Mouse (Mus musculus): ENCODE measurements around the gene Kcnh7. TPM values are rescaled to one million over a fixed set of nuclear protein-coding genes. Genes with fewer than 3 reads are reported as not detected.
A peak's percentile ranks its signal among the peaks of the same experiment; 100 is the strongest.

Kcnh7 gene
- polyA plus RNA-seq, 1 experiment from 2014 or later = 18.4 TPM

- Histone ChIP-seq H3K27me3 (ENCODE audit: control insufficient read depth, insufficient read depth, low read length) (no peaks in the 10 kb centered on the region), H3K36me3 (ENCODE audit: control insufficient read depth, insufficient read depth, low read length) (no peaks in the 10 kb centered on the region), H3K4me2 (ENCODE audit: low read depth, low read length) (no peak overlapping the region), H3K27ac (ENCODE audit: low read depth, low read length) (no peak overlapping the region), H3K9me3 (ENCODE audit: control insufficient read depth, low read length) (no peaks in the 10 kb centered on the region), H3K4me3 (ENCODE audit: low read depth, low read length) (no peak overlapping the region), H3K9ac (replicated peaks; ENCODE audit: low read depth, low read length) (no peak overlapping the region), H3K4me1 (ENCODE audit: control insufficient read depth, insufficient read depth, low read length) (no peaks in the 10 kb centered on the region)
- peak; percentile 75; the same call in 1 of the 2 replicates for ATAC-seq (ENCODE audit: low read depth)
- WGBS = 68% methylated on average over 2 of the region's 2 CpGs
Observed at GRCm38 (mm10) chr2:62997692-62998091, 186.4 kb downstream of the Kcnh7 start.

GRCm38 (mm10) chr2:62988616-62989015 lies 195.5 kb downstream of the Kcnh7 start:
- Histone ChIP-seq H3K36me3 (ENCODE audit: control insufficient read depth, insufficient read depth, low read length) (no peaks in the 10 kb centered on the region), H3K27ac (ENCODE audit: low read depth, low read length) (no peak overlapping the region), H3K9me3 (ENCODE audit: control insufficient read depth, low read length) (no peaks in the 10 kb centered on the region), H3K4me3 (ENCODE audit: low read depth, low read length) (no peak overlapping the region), H3K27me3 (ENCODE audit: control insufficient read depth, insufficient read depth, low read length) (no peaks in the 10 kb centered on the region), H3K4me1 (ENCODE audit: control insufficient read depth, insufficient read depth, low read length) (no peaks in the 10 kb centered on the region), H3K4me2 (ENCODE audit: low read depth, low read length) (no peak overlapping the region), H3K9ac (replicated peaks; ENCODE audit: low read depth, low read length) (no peak overlapping the region)
- no peak for ATAC-seq (ENCODE audit: low read depth)

- whole genome bisulfite sequencing = 73% methylated on average over 2 of the region's 2 CpGs
- H3K9me3 ChIP-seq (ENCODE audit: control insufficient read depth, low read length) = no peaks in the 10 kb centered on the region
- no peaks in the 10 kb centered on the region for H3K27me3 ChIP-seq (ENCODE audit: control insufficient read depth, insufficient read depth, low read length)
- H3K4me3 ChIP-seq (ENCODE audit: low read depth, low read length) = no peak overlapping the region
- no peak overlapping the region for H3K4me2 ChIP-seq (ENCODE audit: low read depth, low read length)
- no peaks in the 10 kb centered on the region for H3K36me3 ChIP-seq (ENCODE audit: control insufficient read depth, insufficient read depth, low read length)
- no peak overlapping the region for H3K9ac ChIP-seq (replicated peaks; ENCODE audit: low read depth, low read length)
- H3K27ac ChIP-seq (ENCODE audit: low read depth, low read length) = no peak overlapping the region
- ATAC-seq (ENCODE audit: low read depth) = no peak
- H3K4me1 ChIP-seq (ENCODE audit: control insufficient read depth, insufficient read depth, low read length) = no peaks in the 10 kb centered on the region
Observed at GRCm38 (mm10) chr2:62983936-62984335, 200.2 kb downstream of the Kcnh7 start.

GRCm38 (mm10) chr2:62935273-62935874 lies 248.7 kb downstream of the Kcnh7 start:
- ATAC-seq (ENCODE audit: low read depth) = no peak
- no peaks in the 10 kb centered on the region for H3K36me3 ChIP-seq (ENCODE audit: control insufficient read depth, insufficient read depth, low read length)
- H3K4me2 ChIP-seq (ENCODE audit: low read depth, low read length) = no peak overlapping the region
- H3K27me3 ChIP-seq (ENCODE audit: control insufficient read depth, insufficient read depth, low read length) = no peaks in the 10 kb centered on the region
- H3K4me1 ChIP-seq (ENCODE audit: control insufficient read depth, insufficient read depth, low read length) = no peaks in the 10 kb centered on the region
- no peak overlapping the region for H3K9ac ChIP-seq (replicated peaks; ENCODE audit: low read depth, low read length)
- no peaks in the 10 kb centered on the region for H3K9me3 ChIP-seq (ENCODE audit: control insufficient read depth, low read length)
- no peak overlapping the region for H3K27ac ChIP-seq (ENCODE audit: low read depth, low read length)
- 88% methylated on average over 1 of the region's 1 CpGs for WGBS
- H3K4me3 ChIP-seq (ENCODE audit: low read depth, low read length) = no peak overlapping the region

GRCm38 (mm10) chr2:62928494-62928893 lies 255.6 kb downstream of the Kcnh7 start:
- H3K27me3 ChIP-seq (ENCODE audit: control insufficient read depth, insufficient read depth, low read length) = no peaks in the 10 kb centered on the region
- H3K9ac ChIP-seq (replicated peaks; ENCODE audit: low read depth, low read length) = no peak overlapping the region
- no peak overlapping the region for H3K4me2 ChIP-seq (ENCODE audit: low read depth, low read length)
- 86% methylated on average over 3 of the region's 3 CpGs for WGBS
- H3K9me3 ChIP-seq (ENCODE audit: control insufficient read depth, low read length) = no peaks in the 10 kb centered on the region
- no peak overlapping the region for H3K4me3 ChIP-seq (ENCODE audit: low read depth, low read length)
- no peaks in the 10 kb centered on the region for H3K36me3 ChIP-seq (ENCODE audit: control insufficient read depth, insufficient read depth, low read length)
- H3K4me1 ChIP-seq (ENCODE audit: control insufficient read depth, insufficient read depth, low read length) = no peaks in the 10 kb centered on the region
- H3K27ac ChIP-seq (ENCODE audit: low read depth, low read length) = no peak overlapping the region
- no peak for ATAC-seq (ENCODE audit: low read depth)

GRCm38 (mm10) chr2:62928065-62928464 lies 256.0 kb downstream of the Kcnh7 start:
- Histone ChIP-seq H3K4me1 (ENCODE audit: control insufficient read depth, insufficient read depth, low read length) (no peaks in the 10 kb centered on the region), H3K9ac (replicated peaks; ENCODE audit: low read depth, low read length) (no peak overlapping the region), H3K4me3 (ENCODE audit: low read depth, low read length) (no peak overlapping the region), H3K27ac (ENCODE audit: low read depth, low read length) (no peak overlapping the region), H3K36me3 (ENCODE audit: control insufficient read depth, insufficient read depth, low read length) (no peaks in the 10 kb centered on the region), H3K9me3 (ENCODE audit: control insufficient read depth, low read length) (no peaks in the 10 kb centered on the region), H3K4me2 (ENCODE audit: low read depth, low read length) (no peak overlapping the region), H3K27me3 (ENCODE audit: control insufficient read depth, insufficient read depth, low read length) (no peaks in the 10 kb centered on the region)
- WGBS = 16% methylated on average over 3 of the region's 3 CpGs
- ATAC-seq (ENCODE audit: low read depth) = no peak

- Histone ChIP-seq H3K27ac (ENCODE audit: low read depth, low read length) (no peak overlapping the region), H3K9me3 (ENCODE audit: control insufficient read depth, low read length) (no peaks in the 10 kb centered on the region), H3K27me3 (ENCODE audit: control insufficient read depth, insufficient read depth, low read length) (no peaks in the 10 kb centered on the region), H3K36me3 (ENCODE audit: control insufficient read depth, insufficient read depth, low read length) (no peaks in the 10 kb centered on the region), H3K4me2 (ENCODE audit: low read depth, low read length) (no peak overlapping the region), H3K4me1 (ENCODE audit: control insufficient read depth, insufficient read depth, low read length) (no peaks in the 10 kb centered on the region), H3K9ac (replicated peaks; ENCODE audit: low read depth, low read length) (no peak overlapping the region), H3K4me3 (ENCODE audit: low read depth, low read length) (no peak overlapping the region)
- ATAC-seq (ENCODE audit: low read depth) = no peak
- 67% methylated on average over 4 of the region's 4 CpGs for WGBS
Observed at GRCm38 (mm10) chr2:62923803-62924202, 260.3 kb downstream of the Kcnh7 start.

GRCm38 (mm10) chr2:62907688-62908087 lies 276.4 kb downstream of the Kcnh7 start:
- ATAC-seq (ENCODE audit: low read depth) = no peak
- H3K4me1 ChIP-seq (ENCODE audit: control insufficient read depth, insufficient read depth, low read length) = no peaks in the 10 kb centered on the region
- H3K27ac ChIP-seq (ENCODE audit: low read depth, low read length) = no peak overlapping the region
- no peak overlapping the region for H3K9ac ChIP-seq (replicated peaks; ENCODE audit: low read depth, low read length)
- H3K27me3 ChIP-seq (ENCODE audit: control insufficient read depth, insufficient read depth, low read length) = no peaks in the 10 kb centered on the region
- no peak overlapping the region for H3K4me2 ChIP-seq (ENCODE audit: low read depth, low read length)
- H3K9me3 ChIP-seq (ENCODE audit: control insufficient read depth, low read length) = no peaks in the 10 kb centered on the region
- 87% methylated on average over 3 of the region's 3 CpGs for WGBS
- H3K36me3 ChIP-seq (ENCODE audit: control insufficient read depth, insufficient read depth, low read length) = no peaks in the 10 kb centered on the region
- H3K4me3 ChIP-seq (ENCODE audit: low read depth, low read length) = no peak overlapping the region

GRCm38 (mm10) chr2:62902363-62903353 lies 281.4 kb downstream of the Kcnh7 start:
- 79% methylated on average over 1 of the region's 1 CpGs for WGBS
- Histone ChIP-seq H3K4me1 (ENCODE audit: control insufficient read depth, insufficient read depth, low read length) (no peaks in the 10 kb centered on the region), H3K9ac (replicated peaks; ENCODE audit: low read depth, low read length) (no peak overlapping the region), H3K27ac (ENCODE audit: low read depth, low read length) (no peak overlapping the region), H3K9me3 (ENCODE audit: control insufficient read depth, low read length) (no peaks in the 10 kb centered on the region), H3K36me3 (ENCODE audit: control insufficient read depth, insufficient read depth, low read length) (no peaks in the 10 kb centered on the region), H3K4me3 (ENCODE audit: low read depth, low read length) (no peak overlapping the region), H3K4me2 (ENCODE audit: low read depth, low read length) (no peak overlapping the region), H3K27me3 (ENCODE audit: control insufficient read depth, insufficient read depth, low read length) (no peaks in the 10 kb centered on the region)
- ATAC-seq (ENCODE audit: low read depth) = no peak
